Mouse (Mus musculus): ENCODE data around the gene Epx. TPM values are rescaled to one million over a fixed set of nuclear protein-coding genes. Genes with fewer than 3 reads are reported as not detected.

Gene Epx
- polyA plus RNA-seq (2015; fragmentation: Nextera tagmentation; extraction: Ambion mirVana): 3.0 TPM in 2 replicates

DNA sequence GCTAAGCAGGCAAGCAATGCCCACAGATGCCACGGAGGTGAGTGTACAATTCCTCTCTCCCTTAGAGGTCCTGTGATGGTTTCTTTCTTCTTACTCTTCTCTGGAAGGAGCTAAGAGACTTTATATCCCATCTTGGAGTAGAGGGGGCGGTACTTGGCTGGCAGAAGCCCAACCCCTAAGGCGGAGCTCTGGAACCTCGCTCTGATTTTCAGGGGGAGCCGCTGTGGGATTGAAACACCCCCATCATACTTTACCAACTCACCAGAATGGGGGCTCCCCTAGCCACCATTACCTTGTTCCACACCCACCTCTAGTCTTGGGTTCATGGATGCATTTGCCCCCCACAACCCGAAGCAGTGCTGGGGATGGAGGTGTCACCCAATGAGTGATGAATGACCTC, at the start of gene Epx:
Epx (minus strand) TSS at position 101 of the 400 bp plus-strand sequence.
- DNase-seq (no peak), ATAC-seq (ENCODE audit: low read depth) (no peak)
- Histone ChIP-seq H3K4me2 (no peak within 1 kb of the TSS), H3K27me3 (0 out of 2 replicates have a peak, but pooled peaks cover 4% of the 10 kb centered on the region), H3K9ac (no peak within 1 kb of the TSS), H3K36me3 (no peaks in the 10 kb centered on the region), H3K4me3 (replicated peaks) (no peak within 1 kb of the TSS), H3K9me3 (replicated peaks) (no peaks in the 10 kb centered on the region), H3K4me1 (replicated peaks) (no peaks in the 10 kb centered on the region), H3K27ac (no peak within 1 kb of the TSS)
- WGBS (ENCODE audit: insufficient replicate concordance): 68% methylated on average over 6 of the region's 6 CpGs

GRCm38 (mm10) chr11:87920966-87921365, 45.6 kb upstream of the Epx start, which contains the start of gene Olfr464:
Gene Olfr464 (minus strand): TSS chr11:87920967.
- Histone ChIP-seq H3K4me2 (no peak within 1 kb of the TSS), H3K27me3 (no peaks in the 10 kb centered on the region), H3K27ac (no peak within 1 kb of the TSS), H3K36me3 (no peaks in the 10 kb centered on the region), H3K9ac (no peak within 1 kb of the TSS), H3K9me3 (replicated peaks) (no peaks in the 10 kb centered on the region), H3K4me1 (replicated peaks) (no peaks in the 10 kb centered on the region), H3K4me3 (replicated peaks) (no peak within 1 kb of the TSS)
- WGBS (ENCODE audit: insufficient replicate concordance): 25% methylated on average over 5 of the region's 5 CpGs
- ATAC-seq (ENCODE audit: low read depth) (no peak), DNase-seq (peak; percentile 7)

DNA sequence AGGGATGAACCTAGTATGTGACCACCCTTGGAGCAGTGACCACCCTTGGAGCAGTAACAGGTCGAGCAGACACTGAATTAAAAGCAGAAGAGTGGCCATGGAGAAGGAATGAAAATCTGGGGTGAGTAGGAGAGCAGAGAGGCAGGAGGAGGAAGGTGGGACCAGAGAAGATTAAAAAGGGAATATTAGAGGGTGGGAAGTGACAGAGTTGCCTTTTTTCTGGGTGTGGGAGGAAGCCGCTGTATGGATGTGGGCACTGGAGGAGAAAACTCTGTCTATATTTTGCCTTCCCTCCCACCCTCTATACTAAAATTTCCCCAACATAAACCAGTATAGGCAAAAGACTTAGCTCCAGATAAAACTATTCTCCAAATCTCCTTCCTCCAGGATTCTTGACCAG, 45.0 kb upstream of the Epx start:
- no peak overlapping the region for H3K4me3 ChIP-seq (replicated peaks)
- DNase-seq: no peak
- WGBS (ENCODE audit: insufficient replicate concordance): 65% methylated on average over 2 of the region's 2 CpGs
- no peaks in the 10 kb centered on the region for H3K9me3 ChIP-seq (replicated peaks)
- H3K27me3 ChIP-seq: no peaks in the 10 kb centered on the region
- no peak for ATAC-seq (ENCODE audit: low read depth)
- H3K36me3 ChIP-seq: no peaks in the 10 kb centered on the region
- H3K9ac ChIP-seq: no peak overlapping the region
- no peak overlapping the region for H3K4me2 ChIP-seq
- no peaks in the 10 kb centered on the region for H3K4me1 ChIP-seq (replicated peaks)
- H3K27ac ChIP-seq: no peak overlapping the region

GRCm38 (mm10) chr11:87916005-87916404, 40.7 kb upstream of the Epx start:
- no peaks in the 10 kb centered on the region for H3K27me3 ChIP-seq
- DNase-seq (no peak), ATAC-seq (ENCODE audit: low read depth) (no peak)
- no peaks in the 10 kb centered on the region for H3K4me1 ChIP-seq (replicated peaks)
- H3K36me3 ChIP-seq: no peaks in the 10 kb centered on the region
- H3K4me2 ChIP-seq: no peak overlapping the region
- no peaks in the 10 kb centered on the region for H3K9me3 ChIP-seq (replicated peaks)
- no peak overlapping the region for H3K27ac ChIP-seq
- WGBS (ENCODE audit: insufficient replicate concordance): 71% methylated on average over 1 of the region's 1 CpGs
- no peak overlapping the region for H3K4me3 ChIP-seq (replicated peaks)
- H3K9ac ChIP-seq: no peak overlapping the region

- H3K4me1 ChIP-seq (replicated peaks): no peaks in the 10 kb centered on the region
- H3K4me3 ChIP-seq (replicated peaks): no peak overlapping the region
- 57% methylated on average over 3 of the region's 3 CpGs for WGBS (ENCODE audit: insufficient replicate concordance)
- no peak overlapping the region for H3K27ac ChIP-seq
- H3K27me3 ChIP-seq: 0 out of 2 replicates have a peak, but pooled peaks cover 2% of the 10 kb centered on the region
- no peak overlapping the region for H3K4me2 ChIP-seq
- no peak for ATAC-seq (ENCODE audit: low read depth)
- H3K9me3 ChIP-seq (replicated peaks): no peaks in the 10 kb centered on the region
- H3K9ac ChIP-seq: no peak overlapping the region
- no peak for DNase-seq
- H3K36me3 ChIP-seq: no peaks in the 10 kb centered on the region
Observed at GRCm38 (mm10) chr11:87904331-87904730, 29.0 kb upstream of the Epx start.

DNA sequence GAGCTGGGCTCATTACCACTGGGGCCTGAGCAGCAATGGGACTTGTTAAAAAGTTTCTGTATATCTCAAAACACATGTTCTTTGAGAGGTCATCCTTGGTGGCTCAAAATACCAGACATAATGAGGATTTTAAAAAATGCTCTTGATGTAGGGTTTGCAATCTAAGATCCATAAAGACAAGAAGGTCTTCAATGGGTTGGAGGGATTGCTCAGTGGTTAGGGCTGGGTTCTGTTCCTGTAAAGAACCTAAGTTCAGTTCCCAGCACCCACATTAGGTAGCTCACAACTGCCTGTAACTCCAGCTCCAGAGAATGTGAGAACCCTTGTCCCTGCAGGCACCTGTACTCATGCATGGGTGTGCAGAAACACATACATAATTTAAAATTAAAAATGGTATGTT, 22.0 kb upstream of the Epx start, which contains the start of gene Olfr463:
Olfr463 (minus strand) TSS at position 101 of the 400 bp plus-strand sequence.
- no peak within 1 kb of the TSS for H3K4me2 ChIP-seq
- no peak within 1 kb of the TSS for H3K9ac ChIP-seq
- no peak within 1 kb of the TSS for H3K27ac ChIP-seq
- DNase-seq (no peak), ATAC-seq (ENCODE audit: low read depth) (no peak)
- H3K36me3 ChIP-seq: no peaks in the 10 kb centered on the region
- H3K9me3 ChIP-seq (replicated peaks): no peaks in the 10 kb centered on the region
- H3K4me3 ChIP-seq (replicated peaks): no peak within 1 kb of the TSS
- H3K27me3 ChIP-seq: peaks cover 2% of the 10 kb centered on the region; the same call in 1 of the 2 replicates
- H3K4me1 ChIP-seq (replicated peaks): no peaks in the 10 kb centered on the region

GRCm38 (mm10) chr11:87892168-87892567, 16.8 kb upstream of the Epx start, which contains the start of gene Olfr462:
Gene Olfr462 (minus strand): TSS chr11:87892268.
- H3K9ac ChIP-seq: no peak within 1 kb of the TSS
- DNase-seq (no peak), ATAC-seq (ENCODE audit: low read depth) (no peak)
- H3K4me1 ChIP-seq (replicated peaks): no peaks in the 10 kb centered on the region
- no peaks in the 10 kb centered on the region for H3K9me3 ChIP-seq (replicated peaks)
- no peaks in the 10 kb centered on the region for H3K36me3 ChIP-seq
- no peak within 1 kb of the TSS for H3K4me3 ChIP-seq (replicated peaks)
- WGBS (ENCODE audit: insufficient replicate concordance): 66% methylated on average over 6 of the region's 6 CpGs
- no peaks in the 10 kb centered on the region for H3K27me3 ChIP-seq
- no peak within 1 kb of the TSS for H3K4me2 ChIP-seq
- no peak within 1 kb of the TSS for H3K27ac ChIP-seq

DNA sequence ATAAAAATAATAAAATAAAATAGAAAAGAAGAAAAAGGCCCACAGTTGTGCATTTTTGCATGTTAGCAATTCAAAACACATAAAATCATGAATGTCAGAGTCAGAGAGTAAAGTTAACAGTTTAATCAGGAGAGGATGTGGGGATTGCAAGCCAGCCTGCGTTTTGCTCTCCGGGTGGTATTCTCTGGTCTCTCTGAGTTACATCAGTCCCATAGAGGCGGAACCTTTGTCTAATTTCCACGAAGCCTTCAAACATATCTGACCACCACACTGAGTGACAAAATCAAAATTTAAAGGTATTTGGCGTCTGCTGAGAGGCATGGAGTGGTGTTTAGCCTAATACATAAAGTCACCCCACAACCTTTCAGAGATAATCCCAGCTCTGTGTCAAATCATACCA, 9.5 kb upstream of the Epx start:
- Histone ChIP-seq H3K4me2 (no peak overlapping the region), H3K4me1 (replicated peaks) (no peaks in the 10 kb centered on the region), H3K27me3 (0 out of 2 replicates have a peak, but pooled peaks cover 3% of the 10 kb centered on the region), H3K36me3 (no peaks in the 10 kb centered on the region), H3K9ac (no peak overlapping the region), H3K9me3 (replicated peaks) (no peaks in the 10 kb centered on the region), H3K4me3 (replicated peaks) (no peak overlapping the region), H3K27ac (no peak overlapping the region)
- no peak for DNase-seq
- WGBS (ENCODE audit: insufficient replicate concordance): 55% methylated on average over 5 of the region's 5 CpGs
- no peak for ATAC-seq (ENCODE audit: low read depth)

DNA sequence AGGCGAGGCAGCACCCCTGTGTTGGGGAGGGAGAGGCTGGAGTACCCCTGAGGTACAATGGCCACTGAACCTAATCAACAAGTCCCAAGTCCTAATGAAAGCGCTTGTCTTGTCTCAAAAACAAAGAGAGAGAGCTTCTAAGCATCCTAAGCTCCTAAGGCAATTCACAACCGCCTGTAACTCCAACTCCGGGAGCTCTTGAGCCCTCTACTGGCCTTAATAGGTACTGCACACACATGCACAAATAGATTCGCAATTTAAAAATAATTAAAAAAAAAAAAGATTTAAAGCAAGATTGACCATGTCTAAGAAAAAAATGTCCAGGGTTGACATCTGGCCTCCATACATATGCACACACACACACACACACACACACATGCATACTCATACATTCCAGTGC, 8.2 kb upstream of the Epx start:
- Histone ChIP-seq H3K36me3 (no peaks in the 10 kb centered on the region), H3K9me3 (replicated peaks) (no peaks in the 10 kb centered on the region), H3K4me3 (replicated peaks) (no peak overlapping the region), H3K4me1 (replicated peaks) (no peaks in the 10 kb centered on the region), H3K9ac (no peak overlapping the region), H3K27me3 (0 out of 2 replicates have a peak, but pooled peaks cover 3% of the 10 kb centered on the region), H3K27ac (no peak overlapping the region), H3K4me2 (no peak overlapping the region)
- DNase-seq: no peak
- 35% methylated on average over 5 of the region's 5 CpGs for WGBS (ENCODE audit: insufficient replicate concordance)
- ATAC-seq (ENCODE audit: low read depth): no peak

- 46% methylated on average over 4 of the region's 4 CpGs for WGBS (ENCODE audit: insufficient replicate concordance)
- Histone ChIP-seq H3K4me3 (replicated peaks) (no peak overlapping the region), H3K9me3 (replicated peaks) (no peaks in the 10 kb centered on the region), H3K9ac (no peak overlapping the region), H3K27me3 (0 out of 2 replicates have a peak, but pooled peaks cover 3% of the 10 kb centered on the region), H3K27ac (no peak overlapping the region), H3K4me1 (replicated peaks) (no peaks in the 10 kb centered on the region), H3K36me3 (no peaks in the 10 kb centered on the region), H3K4me2 (no peak overlapping the region)
- ATAC-seq (ENCODE audit: low read depth): no peak
- DNase-seq: no peak
Observed at GRCm38 (mm10) chr11:87881714-87882113, 6.4 kb upstream of the Epx start.

GRCm38 (mm10) chr11:87879826-87880225, 4.5 kb upstream of the Epx start:
- no peaks in the 10 kb centered on the region for H3K9me3 ChIP-seq (replicated peaks)
- 74% methylated on average over 9 of the region's 9 CpGs for WGBS (ENCODE audit: insufficient replicate concordance)
- no peaks in the 10 kb centered on the region for H3K4me1 ChIP-seq (replicated peaks)
- no peak for ATAC-seq (ENCODE audit: low read depth)
- H3K36me3 ChIP-seq: no peaks in the 10 kb centered on the region
- no peak overlapping the region for H3K4me2 ChIP-seq
- no peak overlapping the region for H3K4me3 ChIP-seq (replicated peaks)
- H3K27me3 ChIP-seq: 0 out of 2 replicates have a peak, but pooled peaks cover 3% of the 10 kb centered on the region
- no peak overlapping the region for H3K9ac ChIP-seq
- no peak for DNase-seq
- no peak overlapping the region for H3K27ac ChIP-seq

DNA sequence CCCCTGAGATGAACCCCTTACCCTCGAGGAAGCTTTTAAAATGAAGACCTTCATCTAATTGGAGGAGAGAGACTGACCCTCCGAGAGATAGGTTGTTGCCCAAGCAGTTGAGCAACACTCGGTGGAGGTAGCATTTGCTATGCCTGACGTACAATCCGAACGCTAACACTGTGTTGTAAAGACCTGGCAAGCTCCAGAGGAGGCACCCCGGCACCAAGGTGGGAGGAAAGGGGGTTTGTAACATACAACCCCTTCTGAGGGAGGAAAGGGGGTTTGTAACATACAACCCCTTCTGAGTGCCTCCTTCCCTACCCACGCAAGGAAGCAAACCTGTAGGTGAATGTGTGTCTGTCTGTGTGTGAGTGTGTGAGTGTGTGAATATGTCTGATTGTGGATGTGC, 3.6 kb downstream of the Epx start:
- Histone ChIP-seq H3K4me1 (replicated peaks) (no peaks in the 10 kb centered on the region), H3K4me2 (no peak overlapping the region), H3K27me3 (0 out of 2 replicates have a peak, but pooled peaks cover 4% of the 10 kb centered on the region), H3K9me3 (replicated peaks) (no peaks in the 10 kb centered on the region), H3K4me3 (replicated peaks) (no peak overlapping the region), H3K36me3 (no peaks in the 10 kb centered on the region), H3K9ac (no peak overlapping the region), H3K27ac (no peak overlapping the region)
- DNase-seq (no peak), ATAC-seq (ENCODE audit: low read depth) (no peak)
- 50% methylated on average over 8 of the region's 8 CpGs for WGBS (ENCODE audit: insufficient replicate concordance)
